Mouse (Mus musculus): Measurements from ENCODE around the gene Akap6. TPM values are rescaled to one million over a fixed set of nuclear protein-coding genes. Genes with fewer than 3 reads are reported as not detected.

The Akap6 gene
- total RNA-seq, 4 experiments from 2014 or later: 118 to 135 (median 126) TPM

- no peak for DNase-seq (ENCODE audit: low spot score in 2 of 2)
Observed at GRCm38 (mm10) chr12:52847830-52848518, 148.8 kb downstream of the Akap6 start.

- no peak for DNase-seq (ENCODE audit: low spot score in 2 of 2)
Observed at GRCm38 (mm10) chr12:52848519-52848855, 149.3 kb downstream of the Akap6 start.

- DNase-seq (ENCODE audit: low spot score in 2 of 2): no peak
Observed at GRCm38 (mm10) chr12:52849297-52849696, 150.1 kb downstream of the Akap6 start.

- DNase-seq (ENCODE audit: low spot score in 2 of 2): no peak
Observed at GRCm38 (mm10) chr12:52850332-52851036, 151.3 kb downstream of the Akap6 start.

GRCm38 (mm10) chr12:52851221-52851620 is 152.0 kb downstream of the Akap6 start:
- DNase-seq (ENCODE audit: low spot score in 2 of 2): no peak

GRCm38 (mm10) chr12:52854236-52854679 is 155.1 kb downstream of the Akap6 start:
- DNase-seq (ENCODE audit: low spot score in 2 of 2): no peak

GRCm38 (mm10) chr12:52856104-52856503 is 156.9 kb downstream of the Akap6 start:
- DNase-seq (ENCODE audit: low spot score in 2 of 2): no peak

GRCm38 (mm10) chr12:52857306-52857705 is 158.1 kb downstream of the Akap6 start:
- no peak for DNase-seq (ENCODE audit: low spot score in 2 of 2)

- DNase-seq (ENCODE audit: low spot score in 2 of 2): no peak
Observed at GRCm38 (mm10) chr12:52861922-52862321, 162.7 kb downstream of the Akap6 start.

- DNase-seq (ENCODE audit: low spot score in 2 of 2): no peak
Observed at GRCm38 (mm10) chr12:52868000-52868624, 168.9 kb downstream of the Akap6 start.

- no peak for DNase-seq (ENCODE audit: low spot score in 2 of 2)
Observed at GRCm38 (mm10) chr12:52871604-52872003, 172.4 kb downstream of the Akap6 start.

GRCm38 (mm10) chr12:52874332-52874923 is 175.2 kb downstream of the Akap6 start:
- no peak for DNase-seq (ENCODE audit: low spot score in 2 of 2)

- DNase-seq (ENCODE audit: low spot score in 2 of 2): no peak
Observed at GRCm38 (mm10) chr12:52876065-52876464, 176.9 kb downstream of the Akap6 start.

- DNase-seq (ENCODE audit: low spot score in 2 of 2): no peak
Observed at GRCm38 (mm10) chr12:52876978-52877769, 178.0 kb downstream of the Akap6 start.

GRCm38 (mm10) chr12:52879324-52879723 is 180.1 kb downstream of the Akap6 start:
- DNase-seq (ENCODE audit: low spot score in 2 of 2): no peak

GRCm38 (mm10) chr12:52892519-52892918 is 193.3 kb downstream of the Akap6 start:
- no peak for DNase-seq (ENCODE audit: low spot score in 2 of 2)

- DNase-seq (ENCODE audit: low spot score in 2 of 2): no peak
Observed at GRCm38 (mm10) chr12:52893656-52894405, 194.6 kb downstream of the Akap6 start.

GRCm38 (mm10) chr12:52895672-52896460 is 196.7 kb downstream of the Akap6 start:
- peak; percentile 69 to 70 for DNase-seq (ENCODE audit: low spot score in 2 of 2)

GRCm38 (mm10) chr12:52896785-52897184 is 197.6 kb downstream of the Akap6 start:
- DNase-seq (ENCODE audit: low spot score in 2 of 2): no peak

- DNase-seq (ENCODE audit: low spot score in 2 of 2): no peak
Observed at GRCm38 (mm10) chr12:52898130-52898529, 198.9 kb downstream of the Akap6 start.

Data from layer of hippocampus, adult 8-10 months (tissue).